ENCODE assay signal across 25 mouse cellular contexts in genomic region chr17:82828434-82828997, GRCm38 (mm10).
"Had no signal": no experiment of that assay in that cellular context is flagged by ENCODE, and none has a peak within 500 bp of the region (broad histone marks: within the 10 kb centered on the region; RNA-seq: fewer than 3 reads in every experiment).

No protein-coding gene starts in this region.

- H3K9me3 ChIP-seq: hindbrain, embryonic 15.5 days; kidney, embryonic 15.5 days; limb, embryonic 10.5 days; limb, embryonic 12.5 days; liver, embryonic 13.5 days; liver, embryonic 15.5 days had no signal

- H3K4me3 ChIP-seq: heart, adult 2 months; heart, embryonic 12.5 days; hindbrain, embryonic 13.5 days; hindbrain, embryonic 15.5 days; kidney, embryonic 15.5 days; limb, embryonic 10.5 days; limb, embryonic 12.5 days; liver, embryonic 13.5 days; liver, embryonic 15.5 days had no signal

- H3K36me3 ChIP-seq: heart, embryonic 12.5 days; hindbrain, embryonic 13.5 days; hindbrain, embryonic 15.5 days; kidney, embryonic 15.5 days; limb, embryonic 10.5 days; limb, embryonic 12.5 days; liver, embryonic 13.5 days; liver, embryonic 15.5 days had no signal

- ATAC-seq: hindbrain, postnatal 0 days; intestine, embryonic 16.5 days had no signal

- H3K4me1 ChIP-seq: heart, embryonic 12.5 days; hindbrain, embryonic 13.5 days; hindbrain, embryonic 15.5 days; kidney, embryonic 15.5 days; limb, embryonic 10.5 days; limb, embryonic 12.5 days; liver, embryonic 13.5 days; liver, embryonic 15.5 days had no signal

- H3K9ac ChIP-seq: heart, embryonic 12.5 days; hindbrain, embryonic 13.5 days; hindbrain, embryonic 15.5 days; kidney, embryonic 15.5 days; limb, embryonic 12.5 days; liver, embryonic 13.5 days; liver, embryonic 15.5 days had no signal

- H3K27ac ChIP-seq: heart, adult 2 months; hindbrain, embryonic 13.5 days; hindbrain, embryonic 15.5 days; hindbrain, postnatal 0 days; kidney, embryonic 15.5 days; kidney, postnatal 0 days; limb, embryonic 10.5 days; limb, embryonic 12.5 days; liver, embryonic 13.5 days; liver, embryonic 15.5 days had no signal

- DNase-seq: gastrocnemius, postnatal 14 days; gastrocnemius, postnatal 36 days; heart, adult 11 months; heart, adult 2 months; heart, postnatal 10 days; heart, postnatal 36 days; kidney, adult 11 months; kidney, adult 2 months; kidney, adult 9 months; kidney, postnatal 14 days; kidney, postnatal 36 days; layer of hippocampus, adult 9-11 months; layer of hippocampus, postnatal 36 days; liver; liver, embryonic 13.5 days had no signal

- H3K27me3 ChIP-seq: heart, embryonic 12.5 days; hindbrain, embryonic 13.5 days; hindbrain, embryonic 15.5 days; kidney, embryonic 15.5 days; limb, embryonic 12.5 days; liver, embryonic 13.5 days; liver, embryonic 15.5 days had no signal
